Comparison of ENCODE assay signal across 31 mouse cellular contexts in the genomic region with DNA sequence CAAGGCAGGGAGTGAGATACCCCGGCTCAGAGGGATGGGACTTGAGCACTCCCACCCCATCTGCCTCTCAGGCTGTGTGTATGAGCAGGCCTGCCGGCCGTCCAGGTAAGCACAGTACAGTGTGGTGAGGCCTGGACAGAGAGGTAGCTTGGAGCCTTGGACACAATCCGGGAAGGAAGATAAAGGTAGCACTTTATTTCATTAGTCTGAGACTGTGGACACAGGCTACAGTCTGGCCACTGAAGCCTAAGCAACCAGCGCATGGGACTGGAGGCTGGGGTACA.
DNase-seq lines count a peak whose midpoint lies in the region; ATAC-seq lines count a peak whose summit lies in the region.
"Had no signal": no experiment of that assay in that cellular context is flagged by ENCODE, and none has a peak within 500 bp of the region (broad histone marks: within the 10 kb centered on the region; RNA-seq: fewer than 3 reads in every experiment).

No protein-coding gene starts in this region.

- H3K9me3 ChIP-seq in embryonic facial prominence, embryonic 11.5 days (replicated peaks; ENCODE audit: control insufficient read depth, low read length): no peaks in the 10 kb centered on the region
- H3K9me3 ChIP-seq in embryonic facial prominence, embryonic 10.5 days: no peaks in the 10 kb centered on the region
- no peaks in the 10 kb centered on the region for H3K9me3 ChIP-seq in hindbrain, embryonic 10.5 days
- no peaks in the 10 kb centered on the region for H3K9me3 ChIP-seq in hindbrain, embryonic 16.5 days (ENCODE audit: control insufficient read depth, low read length)
- H3K9me3 ChIP-seq in embryonic facial prominence, embryonic 12.5 days: no peaks in the 10 kb centered on the region
- no peaks in the 10 kb centered on the region for H3K9me3 ChIP-seq in limb, embryonic 13.5 days
- H3K9me3 ChIP-seq: embryonic facial prominence, embryonic 15.5 days; heart, embryonic 10.5 days; hindbrain, embryonic 13.5 days; limb, embryonic 15.5 days; liver, embryonic 13.5 days; megakaryocyte, embryonic 14.5 days had no signal

- no peak for DNase-seq in embryonic facial prominence, embryonic 11.5 days (ENCODE audit: low spot score)
- DNase-seq in embryonic facial prominence, embryonic 10.5 days (ENCODE audit: low spot score): no peak
- DNase-seq in hindbrain, embryonic 10.5 days (ENCODE audit: low spot score): no peak
- no peak for DNase-seq in left cerebral cortex, postnatal 4 days
- DNase-seq in kidney, adult 11 months: no peak
- DNase-seq: adrenal gland, postnatal 10 days; cerebellum, adult 11 months; cerebellum, adult 9-10 months; cerebellum, postnatal 36 days; gastrocnemius, postnatal 25 days; heart, adult 11 months; heart, postnatal 36 days; kidney, postnatal 14 days; layer of hippocampus, adult 9-11 months; liver, embryonic 13.5 days; lung, adult 18-20 months; lung, postnatal 4 days; right cerebral cortex, adult 18-20 months; spleen, adult 18-20 months; thymus, postnatal 36 days had no signal

- no peak overlapping the region for H3K27ac ChIP-seq in embryonic facial prominence, embryonic 11.5 days (replicated peaks; ENCODE audit: low read depth, low read length)
- no peak overlapping the region for H3K27ac ChIP-seq in embryonic facial prominence, embryonic 10.5 days (replicated peaks)
- H3K27ac ChIP-seq in hindbrain, embryonic 10.5 days: peak overlapping the region; percentile 5; the same call in 1 of the 2 replicates
- no peak overlapping the region for H3K27ac ChIP-seq in hindbrain, embryonic 16.5 days (ENCODE audit: low read depth, low read length)
- H3K27ac ChIP-seq in embryonic facial prominence, embryonic 12.5 days: 0 out of 2 replicates have a peak overlapping the region, but pooled peaks have one; percentile 11
- H3K27ac ChIP-seq in limb, embryonic 13.5 days: no peak overlapping the region
- H3K27ac ChIP-seq: embryonic facial prominence, embryonic 15.5 days; heart, embryonic 10.5 days; hindbrain, embryonic 13.5 days; limb, embryonic 15.5 days; liver, embryonic 13.5 days had no signal

- no peaks in the 10 kb centered on the region for H3K27me3 ChIP-seq in embryonic facial prominence, embryonic 11.5 days (ENCODE audit: control insufficient read depth, insufficient read depth, low read length)
- no peaks in the 10 kb centered on the region for H3K27me3 ChIP-seq in embryonic facial prominence, embryonic 10.5 days (replicated peaks; ENCODE audit: low read depth, poor library complexity, severe bottlenecking)
- H3K27me3 ChIP-seq in hindbrain, embryonic 10.5 days (ENCODE audit: insufficient read depth, poor library complexity, severe bottlenecking): 0 out of 2 replicates have a peak, but pooled peaks cover 6% of the 10 kb centered on the region
- H3K27me3 ChIP-seq in hindbrain, embryonic 16.5 days (replicated peaks; ENCODE audit: control insufficient read depth, insufficient read depth, low read length): no peaks in the 10 kb centered on the region
- no peaks in the 10 kb centered on the region for H3K27me3 ChIP-seq in embryonic facial prominence, embryonic 12.5 days
- H3K27me3 ChIP-seq in limb, embryonic 13.5 days: no peaks in the 10 kb centered on the region
- H3K27me3 ChIP-seq: CH12.LX; embryonic facial prominence, embryonic 15.5 days; hindbrain, embryonic 13.5 days; limb, embryonic 15.5 days; liver, embryonic 13.5 days had no signal

- no peak overlapping the region for H3K9ac ChIP-seq in embryonic facial prominence, embryonic 11.5 days (replicated peaks; ENCODE audit: low read length)
- H3K9ac ChIP-seq in hindbrain, embryonic 16.5 days (ENCODE audit: low read depth, low read length): no peak overlapping the region
- H3K9ac ChIP-seq in embryonic facial prominence, embryonic 12.5 days: no peak overlapping the region
- 0 out of 2 replicates have a peak overlapping the region, but pooled peaks have one; percentile 25 for H3K9ac ChIP-seq in limb, embryonic 13.5 days
- H3K9ac ChIP-seq: embryonic facial prominence, embryonic 15.5 days; hindbrain, embryonic 13.5 days; limb, embryonic 15.5 days; liver, embryonic 13.5 days had no signal

- 0 out of 2 replicates have a peak, but pooled peaks have one; percentile 32 for ATAC-seq in embryonic facial prominence, embryonic 11.5 days (replicated peaks; ENCODE audit: insufficient number of reproducible peaks, low FRiP score, low TSS enrichment, low read depth)
- ATAC-seq in hindbrain, embryonic 16.5 days: no peak
- no peak for ATAC-seq in embryonic facial prominence, embryonic 12.5 days (ENCODE audit: insufficient number of reproducible peaks, insufficient read depth, low FRiP score, low TSS enrichment)
- ATAC-seq in limb, embryonic 13.5 days (ENCODE audit: low FRiP score, low read depth): no peak
- ATAC-seq: intestine, postnatal 0 days; lung, postnatal 0 days had no signal

- intact Hi-C loops in left cerebral cortex, postnatal 4 days (cut with DNase I): no loop called here

- no peaks in the 10 kb centered on the region for H3K4me1 ChIP-seq in embryonic facial prominence, embryonic 11.5 days (ENCODE audit: control insufficient read depth, insufficient read depth, low read length)
- peaks cover 24% of the 10 kb centered on the region for H3K4me1 ChIP-seq in embryonic facial prominence, embryonic 10.5 days
- peaks cover 14% of the 10 kb centered on the region for H3K4me1 ChIP-seq in hindbrain, embryonic 10.5 days (replicated peaks)
- no peaks in the 10 kb centered on the region for H3K4me1 ChIP-seq in hindbrain, embryonic 16.5 days (ENCODE audit: control insufficient read depth, insufficient read depth, low read depth, low read length)
- H3K4me1 ChIP-seq in embryonic facial prominence, embryonic 12.5 days: peaks cover 10% of the 10 kb centered on the region; the same call in 1 of the 2 replicates
- peaks cover 31% of the 10 kb centered on the region for H3K4me1 ChIP-seq in limb, embryonic 13.5 days

- H3K36me3 ChIP-seq in embryonic facial prominence, embryonic 11.5 days (replicated peaks; ENCODE audit: control insufficient read depth, insufficient read depth, low read depth, low read length): no peaks in the 10 kb centered on the region
- peaks cover 22% of the 10 kb centered on the region for H3K36me3 ChIP-seq in embryonic facial prominence, embryonic 10.5 days (replicated peaks)
- peaks cover 19% of the 10 kb centered on the region for H3K36me3 ChIP-seq in hindbrain, embryonic 10.5 days
- no peaks in the 10 kb centered on the region for H3K36me3 ChIP-seq in hindbrain, embryonic 16.5 days (ENCODE audit: control insufficient read depth, insufficient read depth, low read length)
- H3K36me3 ChIP-seq in embryonic facial prominence, embryonic 12.5 days: no peaks in the 10 kb centered on the region
- H3K36me3 ChIP-seq in limb, embryonic 13.5 days: peaks cover 6% of the 10 kb centered on the region; the same call in 1 of the 2 replicates
- H3K36me3 ChIP-seq: hindbrain, embryonic 13.5 days had no signal

- H3K4me3 ChIP-seq in embryonic facial prominence, embryonic 11.5 days (ENCODE audit: low read depth, low read length): no peak overlapping the region
- H3K4me3 ChIP-seq in embryonic facial prominence, embryonic 10.5 days: no peak overlapping the region
- H3K4me3 ChIP-seq in hindbrain, embryonic 10.5 days: no peak overlapping the region
- H3K4me3 ChIP-seq in hindbrain, embryonic 16.5 days (ENCODE audit: low read length): no peak overlapping the region
- no peak overlapping the region for H3K4me3 ChIP-seq in embryonic facial prominence, embryonic 12.5 days
- H3K4me3 ChIP-seq in limb, embryonic 13.5 days: no peak overlapping the region
- H3K4me3 ChIP-seq: embryonic facial prominence, embryonic 15.5 days; heart, embryonic 10.5 days; hindbrain, embryonic 13.5 days; limb, embryonic 15.5 days; liver, embryonic 13.5 days; megakaryocyte, embryonic 14.5 days had no signal

- no peak overlapping the region for H3K4me2 ChIP-seq in embryonic facial prominence, embryonic 11.5 days (ENCODE audit: low read depth, low read length)
- no peak overlapping the region for H3K4me2 ChIP-seq in hindbrain, embryonic 16.5 days (ENCODE audit: low read length)
- H3K4me2 ChIP-seq in embryonic facial prominence, embryonic 12.5 days (replicated peaks): no peak overlapping the region
- no peak overlapping the region for H3K4me2 ChIP-seq in limb, embryonic 13.5 days (replicated peaks)
- H3K4me2 ChIP-seq: embryonic facial prominence, embryonic 15.5 days; hindbrain, embryonic 13.5 days; limb, embryonic 15.5 days; liver, embryonic 13.5 days had no signal

- WGBS in embryonic facial prominence, embryonic 11.5 days: 72% methylated on average over 5 of the region's 5 CpGs
- 58% methylated on average over 5 of the region's 5 CpGs for WGBS in embryonic facial prominence, embryonic 10.5 days
- 74% methylated on average over 5 of the region's 5 CpGs for WGBS in hindbrain, embryonic 10.5 days
- WGBS in hindbrain, embryonic 16.5 days: 72% methylated on average over 5 of the region's 5 CpGs
- 64% methylated on average over 5 of the region's 5 CpGs for WGBS in embryonic facial prominence, embryonic 12.5 days
- WGBS in limb, embryonic 13.5 days: 67% methylated on average over 5 of the region's 5 CpGs

Comparison
In these comparisons a context has a peak if more than half of its experiments do, and no peak if none do; other contexts are left out.
1. H3K27ac ChIP-seq: peak in hindbrain, embryonic 10.5 days (single experiment) and embryonic facial prominence, embryonic 12.5 days (single experiment); none in embryonic facial prominence, embryonic 11.5 days (single experiment), embryonic facial prominence, embryonic 10.5 days (single experiment), hindbrain, embryonic 16.5 days (single experiment) and limb, embryonic 13.5 days (single experiment).